Comparison of ENCODE assay signal across 11 mouse cellular contexts in genomic region chr8:106924904-106925349, GRCm38 (mm10). TPM values are rescaled to one million over a fixed set of nuclear protein-coding genes. Genes with fewer than 3 reads are reported as not detected.
A peak's percentile ranks its signal among the peaks of the same experiment; 100 is the strongest.
DNase-seq lines count a peak whose midpoint lies in the region; ATAC-seq and TF ChIP-seq lines count a peak whose summit lies in the region.
"Had no signal": no experiment of that assay in that cellular context is flagged by ENCODE, and none has a peak within 500 bp of the region (broad histone marks: within the 10 kb centered on the region; RNA-seq: fewer than 3 reads in every experiment).

No protein-coding gene starts in this region.

- H3K4me3 ChIP-seq in lung, postnatal 0 days (ENCODE audit: low read depth, low read length), result no peak overlapping the region
- no peak overlapping the region for H3K4me3 ChIP-seq in small intestine, adult 2 months (ENCODE audit: low read depth, low read length)
- no peak overlapping the region for H3K4me3 ChIP-seq in midbrain, embryonic 13.5 days (replicated peaks)
- no peak overlapping the region for H3K4me3 ChIP-seq in forebrain, embryonic 12.5 days (replicated peaks)
- H3K4me3 ChIP-seq: neural tube, embryonic 15.5 days had no signal

- TF ChIP-seq POLR2A in small intestine, adult 2 months (IDR thresholded peaks at IDR 0.05; ENCODE audit: low read depth, low read length), result no peak

- peak overlapping the region; percentile 47; the same call in 1 of the 2 replicates for H3K27ac ChIP-seq in lung, postnatal 0 days (ENCODE audit: low read length)
- peak overlapping the region; percentile 67 for H3K27ac ChIP-seq in small intestine, adult 2 months (ENCODE audit: insufficient read depth, low read depth, low read length)
- no peak overlapping the region for H3K27ac ChIP-seq in midbrain, embryonic 13.5 days
- no peak overlapping the region for H3K27ac ChIP-seq in forebrain, embryonic 12.5 days
- H3K27ac ChIP-seq: neural tube, embryonic 15.5 days had no signal

- DNase-seq in heart, adult 18-20 months, result peak; percentile 44 to 50
- DNase-seq in heart, adult 8-10 months (ENCODE audit: low spot score), result no peak
- peak; percentile 28 for DNase-seq in lung, postnatal 0 days (ENCODE audit: low spot score)
- DNase-seq in lung, postnatal 25 days (ENCODE audit: low spot score), result no peak
- peak; percentile 14 for DNase-seq in gastrocnemius, postnatal 25 days
- DNase-seq: cerebellum, postnatal 36 days had no signal

- H3K9me3 ChIP-seq in lung, postnatal 0 days (ENCODE audit: low read length), result no peaks in the 10 kb centered on the region
- no peaks in the 10 kb centered on the region; the same call in 1 of the 2 replicates for H3K9me3 ChIP-seq in midbrain, embryonic 13.5 days
- H3K9me3 ChIP-seq in forebrain, embryonic 12.5 days, result no peaks in the 10 kb centered on the region
- H3K9me3 ChIP-seq: neural tube, embryonic 15.5 days had no signal

- TF ChIP-seq CTCF in lung, postnatal 0 days (IDR thresholded peaks at IDR 0.05), result no peak
- no peak for TF ChIP-seq CTCF in small intestine, adult 2 months (IDR thresholded peaks at IDR 0.05; ENCODE audit: extremely low read depth, insufficient read length, insufficient replicate concordance, low read depth, low read length)

- no peaks in the 10 kb centered on the region for H3K4me1 ChIP-seq in lung, postnatal 0 days (ENCODE audit: insufficient read depth, low read depth, low read length)
- 0 out of 2 replicates have a peak, but pooled peaks cover 2% of the 10 kb centered on the region for H3K4me1 ChIP-seq in small intestine, adult 2 months (ENCODE audit: control insufficient read depth, insufficient read depth, insufficient read length, low read length)
- no peaks in the 10 kb centered on the region for H3K4me1 ChIP-seq in midbrain, embryonic 13.5 days (replicated peaks)
- H3K4me1 ChIP-seq in forebrain, embryonic 12.5 days, result no peaks in the 10 kb centered on the region
- H3K4me1 ChIP-seq: neural tube, embryonic 15.5 days had no signal

- H3K4me2 ChIP-seq in lung, postnatal 0 days (replicated peaks; ENCODE audit: low read depth, low read length), result no peak overlapping the region
- no peak overlapping the region for H3K4me2 ChIP-seq in midbrain, embryonic 13.5 days (replicated peaks)
- no peak overlapping the region for H3K4me2 ChIP-seq in forebrain, embryonic 12.5 days
- H3K4me2 ChIP-seq: neural tube, embryonic 15.5 days had no signal

- H3K9ac ChIP-seq in lung, postnatal 0 days (replicated peaks; ENCODE audit: low read depth), result no peak overlapping the region
- no peak overlapping the region for H3K9ac ChIP-seq in midbrain, embryonic 13.5 days (replicated peaks)
- H3K9ac ChIP-seq in forebrain, embryonic 12.5 days, result no peak overlapping the region
- H3K9ac ChIP-seq: neural tube, embryonic 15.5 days had no signal

- no peak for ATAC-seq in lung, postnatal 0 days
- no peak for ATAC-seq in midbrain, embryonic 13.5 days
- no peak for ATAC-seq in forebrain, embryonic 12.5 days (ENCODE audit: low FRiP score)
- ATAC-seq: forebrain, embryonic 16.5 days had no signal

- peaks cover 4% of the 10 kb centered on the region; the same call in 1 of the 2 replicates for H3K36me3 ChIP-seq in lung, postnatal 0 days (ENCODE audit: insufficient read depth, low read length)
- H3K36me3 ChIP-seq in small intestine, adult 2 months (ENCODE audit: control insufficient read depth, insufficient read depth, low read length), result peaks cover 14% of the 10 kb centered on the region
- peaks cover 30% of the 10 kb centered on the region for H3K36me3 ChIP-seq in midbrain, embryonic 13.5 days
- H3K36me3 ChIP-seq in forebrain, embryonic 12.5 days (replicated peaks), result peaks cover 27% of the 10 kb centered on the region

- WGBS in lung, postnatal 0 days, result 53% methylated on average over 8 of the region's 8 CpGs
- 74% methylated on average over 8 of the region's 8 CpGs for WGBS in small intestine, adult 2 months
- 84% methylated on average over 8 of the region's 8 CpGs for WGBS in midbrain, embryonic 13.5 days
- 89% methylated on average over 8 of the region's 8 CpGs for WGBS in forebrain, embryonic 12.5 days

- no peaks in the 10 kb centered on the region for H3K27me3 ChIP-seq in lung, postnatal 0 days (replicated peaks; ENCODE audit: insufficient read depth, low read length)
- H3K27me3 ChIP-seq in small intestine, adult 2 months (ENCODE audit: control insufficient read depth, insufficient read depth, low read length), result no peaks in the 10 kb centered on the region
- no peaks in the 10 kb centered on the region for H3K27me3 ChIP-seq in midbrain, embryonic 13.5 days
- no peaks in the 10 kb centered on the region for H3K27me3 ChIP-seq in forebrain, embryonic 12.5 days
- H3K27me3 ChIP-seq: neural tube, embryonic 15.5 days had no signal

- no peak for TF ChIP-seq EP300 in lung, postnatal 0 days (IDR thresholded peaks at IDR 0.05)

RNA-seq across cellular contexts. Expression of gene Sntb2, which starts 10.6 kb away (rescaled TPM):
- 1 to 10 TPM; 9.6 to 9.7 TPM for total RNA-seq in heart, adult 18-20 months (2021)
- 10 to 100 TPM; 10.6 to 11.6 (median 11.3) TPM for total RNA-seq in heart, adult 8-10 months (2022)
- polyA plus RNA-seq in lung, postnatal 0 days (2015; fragmentation: Nextera tagmentation; extraction: Ambion mirVana), result 13.4 and 16.3 TPM in 2 replicates
- total RNA-seq in gastrocnemius, postnatal 25 days (2021), result 1 to 10 TPM; 6.1 to 6.9 TPM
- 2.1 and 2.7 TPM in 2 replicates for polyA plus RNA-seq in small intestine, adult 2 months (2012; rRNA removed)
- polyA plus RNA-seq in midbrain, embryonic 13.5 days (2015; fragmentation: Nextera tagmentation; extraction: Ambion mirVana), result 5.4 and 6.7 TPM in 2 replicates
- polyA plus RNA-seq in forebrain, embryonic 12.5 days (2016; fragmentation: Nextera tagmentation; extraction: Ambion mirVana), result 6.9 and 8.9 TPM in 2 replicates

RNA-seq across cellular contexts. Expression of gene Utp4, which starts 31.5 kb away (rescaled TPM):
- total RNA-seq in heart, adult 18-20 months (2021), result 10 to 100 TPM; 21.4 to 22.7 TPM
- total RNA-seq in heart, adult 8-10 months (2022), result 10 to 100 TPM; 20.2 to 23.0 (median 21.6) TPM
- polyA plus RNA-seq in lung, postnatal 0 days (2015; fragmentation: Nextera tagmentation; extraction: Ambion mirVana), result 25.4 and 26.7 TPM in 2 replicates
- 10 to 100 TPM; 18.0 to 20.0 TPM for total RNA-seq in gastrocnemius, postnatal 25 days (2021)
- 4.4 and 7.7 TPM in 2 replicates for polyA plus RNA-seq in small intestine, adult 2 months (2012; rRNA removed)
- 44.9 and 48.1 TPM in 2 replicates for polyA plus RNA-seq in midbrain, embryonic 13.5 days (2015; fragmentation: Nextera tagmentation; extraction: Ambion mirVana)
- polyA plus RNA-seq in forebrain, embryonic 12.5 days (2016; fragmentation: Nextera tagmentation; extraction: Ambion mirVana), result 59.4 and 59.6 TPM in 2 replicates

RNA-seq across cellular contexts. Expression of gene Has3, which starts 54.9 kb away (rescaled TPM):
- total RNA-seq in heart, adult 18-20 months (2021), result under 1 TPM; 0.42 to 0.51 TPM
- total RNA-seq in heart, adult 8-10 months (2022), result 1 to 10 TPM in 2 of 4 experiments, under 1 TPM in 2; 0.62 to 1.3 (median 1.0) TPM
- polyA plus RNA-seq in lung, postnatal 0 days (2015; fragmentation: Nextera tagmentation; extraction: Ambion mirVana), result 0.13 and 0.32 TPM in 2 replicates
- 1 to 10 TPM in 1 of 2 experiments, under 1 TPM in 1; 0.74 to 1.3 TPM for total RNA-seq in gastrocnemius, postnatal 25 days (2021)
- 0.17 and 0.52 TPM in 2 replicates for polyA plus RNA-seq in small intestine, adult 2 months (2012; rRNA removed)
- 0.97 and 1.3 TPM in 2 replicates for polyA plus RNA-seq in midbrain, embryonic 13.5 days (2015; fragmentation: Nextera tagmentation; extraction: Ambion mirVana)
- 0.56 and 0.62 TPM in 2 replicates for polyA plus RNA-seq in forebrain, embryonic 12.5 days (2016; fragmentation: Nextera tagmentation; extraction: Ambion mirVana)

Comparison
In these comparisons a context has a peak if more than half of its experiments do, and no peak if none do; other contexts are left out.
1. DNase-seq: peak in heart, adult 18-20 months (2 of 2), lung, postnatal 0 days (single experiment) and gastrocnemius, postnatal 25 days (single experiment); none in heart, adult 8-10 months (single experiment) and lung, postnatal 25 days (single experiment).
2. H3K27ac ChIP-seq: peak in lung, postnatal 0 days (single experiment) and small intestine, adult 2 months (single experiment); none in midbrain, embryonic 13.5 days (single experiment) and forebrain, embryonic 12.5 days (single experiment).